Mouse (Mus musculus): ENCODE data around the gene Wdr26.

GRCm38 (mm10) chr1:181228591-181228990 is 16.8 kb upstream of the Wdr26 start:
- TF ChIP-seq CTCF (IDR thresholded peaks at IDR 0.05; ENCODE audit: borderline replicate concordance, insufficient read depth, low read depth, low read length) (no peak), POLR2A (IDR thresholded peaks at IDR 0.05; ENCODE audit: borderline replicate concordance, insufficient read depth, low read length) (no peak)
